Mouse (Mus musculus) inflammation-experienced regulatory T-cells, adult 6 months (primary cell): ENCODE results near the gene Mybpc2. TPM values are rescaled to one million over a fixed set of nuclear protein-coding genes. Genes with fewer than 3 reads are reported as not detected.
A peak's percentile ranks its signal among the peaks of the same experiment; 100 is the strongest.

Experiments
- ATAC-seq: one replicate; pipeline ENCODE4 v1.8.0; 2017
- polyA plus RNA-seq, 3 experiments: library from polyadenylated mRNA; unstranded; fragments of 100-300 nt; shearing (Covaris generic); gene quantifications; one replicate each; pipeline ENCODE4 v1.2.1; 2017

Gene Mybpc2
- polyA plus RNA-seq, 3 experiments from 2014 or later = not detected

GRCm38 (mm10) chr7:44521710-44522109 lies 2.7 kb downstream of the Mybpc2 start:
- no peak for ATAC-seq

- no peak for ATAC-seq
Measured at GRCm38 (mm10) chr7:44520990-44521389, 3.5 kb downstream of the Mybpc2 start.

GRCm38 (mm10) chr7:44519240-44519913 lies 5.1 kb downstream of the Mybpc2 start:
- no peak for ATAC-seq

- ATAC-seq = no peak
Measured at GRCm38 (mm10) chr7:44507491-44507890, 17.0 kb downstream of the Mybpc2 start.

GRCm38 (mm10) chr7:44501563-44502115 lies 22.8 kb downstream of the Mybpc2 start:
- peak; percentile 80 for ATAC-seq

GRCm38 (mm10) chr7:44500046-44500445 lies 24.4 kb downstream of the Mybpc2 start:
- no peak for ATAC-seq

GRCm38 (mm10) chr7:44498922-44499321 lies 25.5 kb downstream of the Mybpc2 start:
- ATAC-seq = no peak

- no peak for ATAC-seq
Measured at GRCm38 (mm10) chr7:44497361-44498055, 26.9 kb downstream of the Mybpc2 start.

GRCm38 (mm10) chr7:44496771-44497109 lies 27.7 kb downstream of the Mybpc2 start:
- ATAC-seq = no peak

GRCm38 (mm10) chr7:44495992-44496770 lies 28.3 kb downstream of the Mybpc2 start, which contains the start of the genes Emc10 and Fam71e1:
Gene Emc10 (minus strand): TSS chr7:44496529.
Gene Fam71e1 (plus strand): TSS chr7:44496581.
- ATAC-seq = peak; percentile 93

- no peak for ATAC-seq
Measured at GRCm38 (mm10) chr7:44495086-44495485, 29.4 kb downstream of the Mybpc2 start.

- ATAC-seq = no peak
Measured at GRCm38 (mm10) chr7:44494681-44495080, 29.8 kb downstream of the Mybpc2 start.

GRCm38 (mm10) chr7:44492166-44492826 lies 32.2 kb downstream of the Mybpc2 start:
- no peak for ATAC-seq

GRCm38 (mm10) chr7:44491391-44491790 lies 33.1 kb downstream of the Mybpc2 start:
- no peak for ATAC-seq

GRCm38 (mm10) chr7:44490281-44490680 lies 34.2 kb downstream of the Mybpc2 start:
- ATAC-seq = no peak

GRCm38 (mm10) chr7:44488545-44488944 lies 35.9 kb downstream of the Mybpc2 start:
- no peak for ATAC-seq

- ATAC-seq = no peak
Measured at GRCm38 (mm10) chr7:44487936-44488335, 36.5 kb downstream of the Mybpc2 start.

GRCm38 (mm10) chr7:44486927-44487575 lies 37.4 kb downstream of the Mybpc2 start:
- ATAC-seq = no peak

- ATAC-seq = peak; percentile 25
Measured at GRCm38 (mm10) chr7:44485572-44486195, 38.8 kb downstream of the Mybpc2 start.

- peak; percentile 80 for ATAC-seq
Measured at GRCm38 (mm10) chr7:44484841-44485571, 39.5 kb downstream of the Mybpc2 start.

GRCm38 (mm10) chr7:44484109-44484508 lies 40.3 kb downstream of the Mybpc2 start:
- ATAC-seq = no peak
